Comparison of ENCODE assay signal across 8 mouse cellular contexts in genomic region chr19:42163764-42164163, GRCm38 (mm10). TPM values are rescaled to one million over a fixed set of nuclear protein-coding genes. Genes with fewer than 3 reads are reported as not detected.
DNase-seq lines count a peak whose midpoint lies in the region; ATAC-seq and TF ChIP-seq lines count a peak whose summit lies in the region.

TSS of gene Zfyve27 (plus strand) at chr19:42163951.

- no peaks in the 10 kb centered on the region for H3K9me3 ChIP-seq in lung, embryonic 14.5 days (ENCODE audit: low read depth, low read length)
- no peaks in the 10 kb centered on the region for H3K9me3 ChIP-seq in heart, embryonic 12.5 days (replicated peaks)

- H3K27ac ChIP-seq in lung, embryonic 14.5 days (ENCODE audit: low read depth): no peak within 1 kb of the TSS
- no peak within 1 kb of the TSS for H3K27ac ChIP-seq in heart, embryonic 12.5 days (ENCODE audit: poor library complexity, severe bottlenecking)

- WGBS in lung, embryonic 14.5 days: 37% methylated on average over 5 of the region's 5 CpGs
- WGBS in heart, embryonic 12.5 days: 69% methylated on average over 5 of the region's 5 CpGs

- H3K27me3 ChIP-seq in lung, embryonic 14.5 days (ENCODE audit: insufficient read depth, low read length): peaks cover 13% of the 10 kb centered on the region; the same call in 1 of the 2 replicates
- H3K27me3 ChIP-seq in heart, embryonic 12.5 days (replicated peaks): peaks cover 17% of the 10 kb centered on the region

- no peak within 1 kb of the TSS for H3K4me3 ChIP-seq in lung, embryonic 14.5 days (ENCODE audit: low read depth, low read length)
- H3K4me3 ChIP-seq in heart, embryonic 12.5 days: no peak within 1 kb of the TSS

- no peak for TF ChIP-seq CTCF in lung, embryonic 14.5 days (IDR thresholded peaks at IDR 0.05; ENCODE audit: low read depth)

- H3K4me1 ChIP-seq in lung, embryonic 14.5 days (ENCODE audit: insufficient read depth): no peaks in the 10 kb centered on the region
- peaks cover 2% of the 10 kb centered on the region for H3K4me1 ChIP-seq in heart, embryonic 12.5 days (replicated peaks)

- no peak for ATAC-seq in lung, embryonic 14.5 days (ENCODE audit: insufficient read depth)
- no peak for ATAC-seq in common myeloid progenitor, adult 5-6 weeks (replicated peaks; ENCODE audit: low read depth, poor library complexity, severe bottlenecking)
- no peak for ATAC-seq in heart, embryonic 12.5 days (ENCODE audit: insufficient number of reproducible peaks, low FRiP score)
- ATAC-seq in neutrophil, adult 5-6 weeks (ENCODE audit: extremely low read depth, insufficient number of reproducible peaks, low FRiP score, poor library complexity, severe bottlenecking): no peak

- no peak for DNase-seq in lung, embryonic 14.5 days
- no peak for DNase-seq in lung, postnatal 10 days
- no peak for DNase-seq in left cerebral cortex, adult 8-10 months (ENCODE audit: low spot score in 2 of 2)
- no peak for DNase-seq in urinary bladder, postnatal 36 days (ENCODE audit: low spot score in 2 of 2)
- DNase-seq in cerebellum, adult 11 months: no peak

- H3K36me3 ChIP-seq in lung, embryonic 14.5 days (ENCODE audit: insufficient read depth): no peaks in the 10 kb centered on the region
- H3K36me3 ChIP-seq in heart, embryonic 12.5 days: no peaks in the 10 kb centered on the region

- no peak within 1 kb of the TSS for H3K4me2 ChIP-seq in lung, embryonic 14.5 days
- H3K4me2 ChIP-seq in heart, embryonic 12.5 days: no peak within 1 kb of the TSS

- H3K9ac ChIP-seq in lung, embryonic 14.5 days: no peak within 1 kb of the TSS
- H3K9ac ChIP-seq in heart, embryonic 12.5 days: no peak within 1 kb of the TSS

RNA-seq across cellular contexts. Expression of gene Zfyve27, which starts in this region (rescaled TPM):
- 15.2 and 16.8 TPM in 2 replicates for polyA plus RNA-seq in lung, embryonic 14.5 days (2014; fragmentation: Nextera tagmentation; extraction: Ambion mirVana)
- total RNA-seq in common myeloid progenitor, adult 5-6 weeks (2017): 15.5 and 17.5 TPM in 2 replicates
- polyA plus RNA-seq in heart, embryonic 12.5 days (2016; fragmentation: Nextera tagmentation; extraction: Ambion mirVana): 27.2 and 27.7 TPM in 2 replicates
- total RNA-seq in left cerebral cortex, adult 8-10 months (2022): 100 to 1,000 TPM in 1 of 4 experiments, 10 to 100 TPM in 3; 78.2 to 101 (median 83.5) TPM
- total RNA-seq in neutrophil, adult 5-6 weeks (2017): 103 and 104 TPM in 2 replicates
